In genomic region chr11:27264253-27264652, GRCm38 (mm10) we compare ENCODE assay signal across 9 mouse cellular contexts.
DNase-seq lines count a peak whose midpoint lies in the region; ATAC-seq and TF ChIP-seq lines count a peak whose summit lies in the region.
"Had no signal": no experiment of that assay in that cellular context is flagged by ENCODE, and none has a peak within 500 bp of the region (broad histone marks: within the 10 kb centered on the region; RNA-seq: fewer than 3 reads in every experiment).

No protein-coding gene starts in this region.

- H3K4me3 ChIP-seq in intestine, postnatal 0 days (ENCODE audit: low read depth, low read length) = no peak overlapping the region
- no peak overlapping the region for H3K4me3 ChIP-seq in intestine, embryonic 15.5 days (replicated peaks)
- H3K4me3 ChIP-seq in forebrain, embryonic 11.5 days (ENCODE audit: low read depth, low read length) = no peak overlapping the region
- H3K4me3 ChIP-seq in kidney, embryonic 14.5 days (ENCODE audit: low read length) = no peak overlapping the region
- H3K4me3 ChIP-seq in limb, embryonic 10.5 days = no peak overlapping the region
- H3K4me3 ChIP-seq: limb, embryonic 15.5 days had no signal

- WGBS in intestine, postnatal 0 days = 0% methylated on average over 1 of the region's 1 CpGs
- WGBS in intestine, embryonic 15.5 days = 0% methylated on average over 1 of the region's 1 CpGs
- 0% methylated on average over 1 of the region's 1 CpGs for WGBS in forebrain, embryonic 11.5 days
- WGBS in kidney, embryonic 14.5 days = 3% methylated on average over 1 of the region's 1 CpGs
- WGBS in limb, embryonic 10.5 days = 5% methylated on average over 1 of the region's 1 CpGs

- H3K4me1 ChIP-seq in intestine, postnatal 0 days (replicated peaks; ENCODE audit: control insufficient read depth, insufficient read depth, low read length) = no peaks in the 10 kb centered on the region
- H3K4me1 ChIP-seq in intestine, embryonic 15.5 days (replicated peaks) = no peaks in the 10 kb centered on the region
- H3K4me1 ChIP-seq in forebrain, embryonic 11.5 days (replicated peaks; ENCODE audit: control insufficient read depth, insufficient read depth, low read length) = no peaks in the 10 kb centered on the region
- H3K4me1 ChIP-seq in kidney, embryonic 14.5 days (ENCODE audit: control insufficient read depth, insufficient read depth, low read length) = no peaks in the 10 kb centered on the region
- H3K4me1 ChIP-seq in limb, embryonic 10.5 days = no peaks in the 10 kb centered on the region
- H3K4me1 ChIP-seq: limb, embryonic 15.5 days had no signal

- DNase-seq in adrenal gland, postnatal 10 days = peak; percentile 54
- peak; percentile 75 for DNase-seq in forebrain, embryonic 11.5 days (ENCODE audit: low spot score)
- DNase-seq in limb, embryonic 10.5 days (ENCODE audit: low spot score) = peak; percentile 68
- DNase-seq in right cerebral cortex, adult 2 months (ENCODE audit: low spot score in 2 of 2) = peak; percentile 65 to 70
- no peak for DNase-seq in spleen, postnatal 36 days (ENCODE audit: low spot score in 2 of 2)

- peak; percentile 62 for TF ChIP-seq CTCF in intestine, postnatal 0 days (IDR thresholded peaks at IDR 0.05; ENCODE audit: low read depth)

- H3K9ac ChIP-seq in intestine, postnatal 0 days (ENCODE audit: low read depth, low read length) = no peak overlapping the region
- no peak overlapping the region for H3K9ac ChIP-seq in intestine, embryonic 15.5 days
- no peak overlapping the region for H3K9ac ChIP-seq in forebrain, embryonic 11.5 days (ENCODE audit: low read length)
- no peak overlapping the region for H3K9ac ChIP-seq in kidney, embryonic 14.5 days (ENCODE audit: low read depth, low read length)
- H3K9ac ChIP-seq: limb, embryonic 15.5 days had no signal

- H3K9me3 ChIP-seq in intestine, postnatal 0 days (ENCODE audit: control insufficient read depth) = no peaks in the 10 kb centered on the region
- no peaks in the 10 kb centered on the region for H3K9me3 ChIP-seq in intestine, embryonic 15.5 days
- H3K9me3 ChIP-seq in forebrain, embryonic 11.5 days (ENCODE audit: control insufficient read depth, low read length) = no peaks in the 10 kb centered on the region
- no peaks in the 10 kb centered on the region for H3K9me3 ChIP-seq in kidney, embryonic 14.5 days (ENCODE audit: control insufficient read depth, low read length)
- H3K9me3 ChIP-seq in limb, embryonic 10.5 days (replicated peaks) = no peaks in the 10 kb centered on the region
- H3K9me3 ChIP-seq: limb, embryonic 15.5 days had no signal

- H3K36me3 ChIP-seq in intestine, postnatal 0 days (ENCODE audit: control insufficient read depth, insufficient read depth) = no peaks in the 10 kb centered on the region
- no peaks in the 10 kb centered on the region for H3K36me3 ChIP-seq in intestine, embryonic 15.5 days
- no peaks in the 10 kb centered on the region for H3K36me3 ChIP-seq in forebrain, embryonic 11.5 days (ENCODE audit: control insufficient read depth, insufficient read depth, low read length)
- no peaks in the 10 kb centered on the region for H3K36me3 ChIP-seq in kidney, embryonic 14.5 days (ENCODE audit: control insufficient read depth, insufficient read depth, low read length)
- no peaks in the 10 kb centered on the region for H3K36me3 ChIP-seq in limb, embryonic 10.5 days
- H3K36me3 ChIP-seq: limb, embryonic 15.5 days had no signal

- no peak overlapping the region for H3K27ac ChIP-seq in intestine, postnatal 0 days (ENCODE audit: low read depth, low read length)
- H3K27ac ChIP-seq in intestine, embryonic 15.5 days = no peak overlapping the region
- H3K27ac ChIP-seq in forebrain, embryonic 11.5 days (ENCODE audit: low read depth, low read length) = no peak overlapping the region
- H3K27ac ChIP-seq in kidney, embryonic 14.5 days (ENCODE audit: low read depth, low read length) = no peak overlapping the region
- no peak overlapping the region for H3K27ac ChIP-seq in limb, embryonic 10.5 days
- H3K27ac ChIP-seq: limb, embryonic 15.5 days had no signal

- no peak for ATAC-seq in intestine, postnatal 0 days
- ATAC-seq in intestine, embryonic 15.5 days = no peak
- peak; percentile 81; the same call in 1 of the 2 replicates for ATAC-seq in forebrain, embryonic 11.5 days (replicated peaks; ENCODE audit: low FRiP score)
- ATAC-seq in kidney, embryonic 14.5 days (ENCODE audit: low FRiP score, low TSS enrichment) = peak; percentile 83; the same call in 1 of the 2 replicates

- no peaks in the 10 kb centered on the region for H3K27me3 ChIP-seq in intestine, postnatal 0 days (replicated peaks; ENCODE audit: control insufficient read depth, insufficient read depth, low read length)
- no peaks in the 10 kb centered on the region for H3K27me3 ChIP-seq in intestine, embryonic 15.5 days (replicated peaks)
- H3K27me3 ChIP-seq in forebrain, embryonic 11.5 days (ENCODE audit: control insufficient read depth, insufficient read depth, low read length) = no peaks in the 10 kb centered on the region
- H3K27me3 ChIP-seq in kidney, embryonic 14.5 days (ENCODE audit: control insufficient read depth, insufficient read depth, low read length) = no peaks in the 10 kb centered on the region
- H3K27me3 ChIP-seq in limb, embryonic 10.5 days (ENCODE audit: low read depth, poor library complexity, severe bottlenecking) = no peaks in the 10 kb centered on the region
- H3K27me3 ChIP-seq: limb, embryonic 15.5 days had no signal

- H3K4me2 ChIP-seq in intestine, postnatal 0 days (replicated peaks; ENCODE audit: low read depth) = no peak overlapping the region
- H3K4me2 ChIP-seq in intestine, embryonic 15.5 days (replicated peaks) = no peak overlapping the region
- no peak overlapping the region for H3K4me2 ChIP-seq in forebrain, embryonic 11.5 days (ENCODE audit: low read depth, low read length, severe bottlenecking)
- H3K4me2 ChIP-seq in kidney, embryonic 14.5 days (replicated peaks; ENCODE audit: low read depth, low read length) = no peak overlapping the region
- H3K4me2 ChIP-seq: limb, embryonic 15.5 days had no signal

Comparison
In these comparisons a context has a peak if more than half of its experiments do, and no peak if none do; other contexts are left out.
1. ATAC-seq: peak in forebrain, embryonic 11.5 days (single experiment) and kidney, embryonic 14.5 days (single experiment); none in intestine, postnatal 0 days (single experiment) and intestine, embryonic 15.5 days (single experiment).
2. DNase-seq: peak in adrenal gland, postnatal 10 days (single experiment), forebrain, embryonic 11.5 days (single experiment), limb, embryonic 10.5 days (single experiment) and right cerebral cortex, adult 2 months (2 of 2); none in spleen, postnatal 36 days (0 of 2).